Mouse (Mus musculus) ES-Bruce4 (cell line): ENCODE data around the gene Rbm8a2.

Experiments
- CTCF ChIP-seq: IDR thresholded peaks from one replicate; pipeline ENCODE4 v1.8.1; 2011; ENCODE audit warnings: low read depth, low read length
- EP300 ChIP-seq: IDR thresholded peaks from 2 replicates; pipeline ENCODE4 v1.6.1; 2011; ENCODE audit warnings: low read depth, low read length; ENCODE audit not compliant: insufficient read depth
- POLR2A ChIP-seq: IDR thresholded peaks from one replicate; pipeline ENCODE4 v1.8.1; 2011; ENCODE audit warnings: low read length; ENCODE audit not compliant: insufficient read depth

DNA sequence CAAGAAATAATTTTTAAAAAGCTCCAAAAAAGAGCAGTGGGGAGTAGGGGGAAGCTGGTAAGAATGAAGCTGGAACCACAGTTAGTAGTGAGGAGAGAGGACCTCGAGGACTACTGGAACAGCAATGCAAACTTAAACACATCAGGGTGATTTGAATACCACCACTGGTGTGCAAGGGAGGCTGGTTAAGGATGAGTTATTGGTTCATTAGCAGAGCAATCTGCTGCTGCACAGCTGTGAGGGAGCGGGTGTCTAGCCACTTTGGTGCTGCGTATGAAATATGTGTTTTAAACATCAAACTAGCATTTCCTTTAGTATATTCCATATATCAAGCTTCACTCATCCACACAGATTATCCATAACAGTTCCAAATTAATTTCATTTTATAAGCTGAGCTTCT is 39.6 kb upstream of the Rbm8a2 start:
- TF ChIP-seq EP300: no peak
- no peak for TF ChIP-seq POLR2A
- TF ChIP-seq CTCF: no peak
